Mouse (Mus musculus): Measurements from ENCODE around the gene Ctf2.

DNA sequence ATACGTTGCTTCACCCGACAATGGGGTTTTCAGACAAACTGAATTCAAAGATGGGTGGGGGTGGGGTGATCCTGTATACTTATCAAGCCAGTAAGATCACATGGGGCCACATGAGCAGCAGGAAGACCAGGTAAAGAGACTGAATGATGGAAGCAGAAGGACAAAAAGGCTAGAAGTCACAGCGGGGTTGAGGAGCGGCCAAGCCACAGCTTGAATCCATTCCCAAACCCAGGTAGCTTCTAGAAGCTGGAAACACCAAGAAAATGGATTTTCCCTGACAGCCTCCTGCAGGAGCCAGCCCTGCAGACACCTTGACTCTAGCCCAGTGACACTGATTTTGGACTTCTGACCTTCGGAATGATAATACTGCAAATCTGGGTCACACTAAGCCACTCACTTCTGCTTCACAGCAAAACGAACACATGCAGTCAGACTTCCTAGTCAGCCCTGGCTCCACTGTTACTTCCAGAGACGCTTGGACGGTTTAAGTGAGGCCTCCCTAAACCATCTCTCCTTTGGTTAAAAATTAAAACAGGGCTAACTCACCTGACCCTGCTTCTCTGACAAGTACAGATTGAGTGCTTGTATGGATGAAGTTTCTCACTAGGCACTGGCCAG, 28.3 kb downstream of the Ctf2 start:
- no peak for TF ChIP-seq CTCF (IDR thresholded peaks at IDR 0.05; ENCODE audit: low read depth, low read length)
- TF ChIP-seq GATA1 (IDR thresholded peaks at IDR 0.05; ENCODE audit: borderline replicate concordance, low read length), result no peak
- TF ChIP-seq TAL1 (conservative IDR thresholded peaks at IDR 0.05; ENCODE audit: low read depth, low read length), result no peak
- TF ChIP-seq POLR2AphosphoS5 (IDR thresholded peaks at IDR 0.05; ENCODE audit: insufficient replicate concordance, low read depth, low read length), result no peak
- no peak for TF ChIP-seq GATA2 (IDR thresholded peaks at IDR 0.05; ENCODE audit: borderline replicate concordance, low read depth, low read length)

All from G1E (cell line).